Mouse (Mus musculus) megakaryocyte-erythroid progenitor cell, adult 5-6 weeks (primary cell): ENCODE measurements around the gene Rsrc2. TPM values are rescaled to one million over a fixed set of nuclear protein-coding genes. Genes with fewer than 3 reads are reported as not detected.

Experiments used
- ATAC-seq: replicated peaks from 2 replicates; pipeline ENCODE4 v1.8.0; 2016; ENCODE audit warnings: mild to moderate bottlenecking, inconsistent platforms; ENCODE audit not compliant: severe bottlenecking, poor library complexity, low FRiP score, low TSS enrichment
- total RNA-seq, 2 experiments: library from RNA; stranded (forward) in 1 of 2; stranded (reverse) in 1 of 2; fragments of 200-1000, 215-1000 nt in 1 of 2; fragments of >200 nt in 1 of 2; fragmentation: Nextera tagmentation in 1 of 2; gene quantifications; 2 replicates each; pipeline ENCODE4 v1.2.3; 2014 to 2017

Gene Rsrc2
- total RNA-seq, 2 experiments from 2014 or later = 108 to 335 TPM

- no peak for ATAC-seq
These were observed 48.6 kb downstream of the Rsrc2 start for GRCm38 (mm10) chr5:123700625-123701024.

- ATAC-seq = peak; percentile 67
These were observed 50.0 kb downstream of the Rsrc2 start for GRCm38 (mm10) chr5:123699198-123699597.

- no peak for ATAC-seq
These were observed 52.3 kb downstream of the Rsrc2 start for GRCm38 (mm10) chr5:123696961-123697360.

- no peak for ATAC-seq
These were observed 53.0 kb downstream of the Rsrc2 start for GRCm38 (mm10) chr5:123696244-123696643.

GRCm38 (mm10) chr5:123694468-123694867, 54.7 kb downstream of the Rsrc2 start:
- no peak for ATAC-seq

- peak; percentile 69 for ATAC-seq
These were observed 64.7 kb downstream of the Rsrc2 start, which contains the start of gene Clip1 for GRCm38 (mm10) chr5:123684221-123685144. Clip1 (minus strand) TSS chr5:123684618.

- no peak for ATAC-seq
These were observed 65.6 kb downstream of the Rsrc2 start for GRCm38 (mm10) chr5:123683377-123684220.

GRCm38 (mm10) chr5:123683043-123683376, 66.2 kb downstream of the Rsrc2 start:
- ATAC-seq = no peak

- ATAC-seq = peak; percentile 37; the same call in 1 of the 2 replicates
These were observed 66.8 kb downstream of the Rsrc2 start for GRCm38 (mm10) chr5:123682372-123682771.

- no peak for ATAC-seq
These were observed 69.5 kb downstream of the Rsrc2 start for GRCm38 (mm10) chr5:123679546-123680263.

GRCm38 (mm10) chr5:123679106-123679505, 70.1 kb downstream of the Rsrc2 start:
- 0 out of 2 replicates have a peak, but pooled peaks have one; percentile 6 for ATAC-seq

Other genes with a start within 250 kb of the Rsrc2 start
- 0.94 TPM in 1 of 2 replicates, not detected in the other for gene B3gnt4, start 239.0 kb downstream of the Rsrc2 start, total RNA-seq (2014; fragmentation: Nextera tagmentation)
- gene B3gnt4, start 239.0 kb downstream of the Rsrc2 start, total RNA-seq (2017) = 0.30 and 0.38 TPM in 2 replicates
- 70.4 and 76.8 TPM in 2 replicates for gene Diablo, start 225.2 kb downstream of the Rsrc2 start, total RNA-seq (2014; fragmentation: Nextera tagmentation)
- gene Diablo, start 225.2 kb downstream of the Rsrc2 start, total RNA-seq (2017) = 49.8 and 71.1 TPM in 2 replicates
- gene Gm49027, start 223.9 kb downstream of the Rsrc2 start, total RNA-seq (2014; fragmentation: Nextera tagmentation) = 4.2 TPM in 1 of 2 replicates, not detected in the other
- 0.23 TPM in 1 of 2 replicates, not detected in the other for gene Gm49027, start 223.9 kb downstream of the Rsrc2 start, total RNA-seq (2017)
- 30.6 and 35.7 TPM in 2 replicates for gene Vps33a, start 176.4 kb downstream of the Rsrc2 start, total RNA-seq (2014; fragmentation: Nextera tagmentation)
- gene Vps33a, start 176.4 kb downstream of the Rsrc2 start, total RNA-seq (2017) = 20.8 and 31.6 TPM in 2 replicates
- gene Clip1, start 64.8 kb downstream of the Rsrc2 start, total RNA-seq (2014; fragmentation: Nextera tagmentation) = 45.2 and 52.4 TPM in 2 replicates
- 45.0 and 64.8 TPM in 2 replicates for gene Clip1, start 64.8 kb downstream of the Rsrc2 start, total RNA-seq (2017)
- 55.3 and 79.3 TPM in 2 replicates for gene Zcchc8, start 28.3 kb downstream of the Rsrc2 start, total RNA-seq (2014; fragmentation: Nextera tagmentation)
- 59.3 and 167 TPM in 2 replicates for gene Zcchc8, start 28.3 kb downstream of the Rsrc2 start, total RNA-seq (2017)
- gene Kntc1, start 302 bp upstream of the Rsrc2 start, total RNA-seq (2014; fragmentation: Nextera tagmentation) = 56.1 and 72.6 TPM in 2 replicates
- 29.7 and 48.6 TPM in 2 replicates for gene Kntc1, start 302 bp upstream of the Rsrc2 start, total RNA-seq (2017)
- not detected in 2 replicates for gene Hcar2, start 116.1 kb upstream of the Rsrc2 start, total RNA-seq (2014; fragmentation: Nextera tagmentation)
- gene Hcar2, start 116.1 kb upstream of the Rsrc2 start, total RNA-seq (2017) = not detected in 2 replicates
- gene Hcar1, start 130.6 kb upstream of the Rsrc2 start, total RNA-seq (2014; fragmentation: Nextera tagmentation) = not detected in 2 replicates
- not detected in 2 replicates for gene Hcar1, start 130.6 kb upstream of the Rsrc2 start, total RNA-seq (2017)
- gene Denr, start 157.8 kb upstream of the Rsrc2 start, total RNA-seq (2014; fragmentation: Nextera tagmentation) = 102 and 106 TPM in 2 replicates
- gene Denr, start 157.8 kb upstream of the Rsrc2 start, total RNA-seq (2017) = 96.4 and 102 TPM in 2 replicates
- gene Gm43518, start 178.0 kb upstream of the Rsrc2 start, total RNA-seq (2014; fragmentation: Nextera tagmentation) = not detected in 2 replicates
- not detected in 2 replicates for gene Gm43518, start 178.0 kb upstream of the Rsrc2 start, total RNA-seq (2017)
- gene Ccdc62, start 181.3 kb upstream of the Rsrc2 start, total RNA-seq (2014; fragmentation: Nextera tagmentation) = 2.1 and 3.3 TPM in 2 replicates
- gene Ccdc62, start 181.3 kb upstream of the Rsrc2 start, total RNA-seq (2017) = 2.6 and 4.2 TPM in 2 replicates
- 9.3 and 9.5 TPM in 2 replicates for gene Hip1r, start 224.2 kb upstream of the Rsrc2 start, total RNA-seq (2014; fragmentation: Nextera tagmentation)
- gene Hip1r, start 224.2 kb upstream of the Rsrc2 start, total RNA-seq (2017) = 13.7 and 30.9 TPM in 2 replicates